Mouse (Mus musculus) liver (tissue): ENCODE data around the gene Pim3.
A peak's percentile ranks its signal among the peaks of the same experiment; 100 is the strongest.

ENCODE experiments used
- DNase-seq: peaks from one replicate; pipeline ENCODE4 v3.0.0-alpha.2; 2020; ENCODE audit warnings: mixed read lengths

Gene Pim3

DNA sequence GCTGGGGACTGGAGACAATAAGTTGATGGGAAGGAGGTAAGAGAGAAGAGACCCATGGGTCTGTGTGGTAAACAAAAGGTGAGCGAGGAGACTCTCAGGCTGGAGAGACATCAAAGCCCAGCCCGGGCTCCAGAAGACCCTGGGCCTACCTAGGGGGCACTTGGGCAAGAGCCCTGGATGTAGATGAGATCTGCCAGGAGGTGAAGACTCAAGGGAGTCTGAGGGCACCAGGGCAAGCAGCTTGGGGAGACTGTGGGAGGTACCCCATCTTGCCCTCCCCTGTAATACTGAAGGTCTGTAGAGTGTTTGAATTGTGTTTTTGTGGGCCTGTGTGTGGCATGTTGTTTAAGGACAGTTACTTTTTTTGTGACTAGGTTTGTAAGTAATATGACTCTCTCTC is 3.3 kb upstream of the Pim3 start:
- DNase-seq = no peak

DNA sequence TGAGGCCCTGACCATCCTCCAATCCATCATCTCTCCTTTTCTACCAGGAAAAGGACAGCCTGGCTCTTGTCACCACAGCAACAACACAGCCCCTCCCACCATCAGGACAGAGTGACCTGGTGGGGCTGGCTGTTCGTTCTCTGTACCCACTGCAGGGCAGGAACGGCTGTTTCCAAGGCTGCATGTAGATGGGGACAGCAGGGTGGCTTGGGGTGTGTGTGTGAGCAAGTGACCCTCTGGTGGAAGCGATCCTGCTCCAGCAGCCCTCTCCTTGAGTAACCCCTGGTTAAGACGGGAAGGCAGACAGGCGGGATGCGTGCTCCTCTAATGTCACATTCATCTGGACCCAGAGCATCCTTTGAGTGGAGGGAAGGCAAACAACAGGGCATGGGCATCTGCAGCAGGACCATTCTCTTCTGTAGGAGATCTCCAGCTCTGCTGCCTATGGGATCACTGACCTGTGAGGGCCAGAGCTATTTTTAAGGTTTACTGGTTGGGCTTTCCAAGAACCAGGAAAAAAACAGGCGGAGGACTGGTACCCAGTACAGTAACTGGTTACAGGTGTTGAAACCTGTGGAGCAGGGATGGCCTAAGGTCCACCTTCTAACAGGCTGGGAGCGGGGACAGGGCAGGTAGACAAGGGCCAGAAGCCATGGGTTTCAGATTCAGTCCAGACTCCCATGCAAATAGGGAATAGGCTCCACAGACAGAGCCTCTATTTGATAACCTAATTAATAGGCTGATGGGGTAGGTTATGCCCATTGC is 2.6 kb upstream of the Pim3 start:
- DNase-seq = no peak

DNA sequence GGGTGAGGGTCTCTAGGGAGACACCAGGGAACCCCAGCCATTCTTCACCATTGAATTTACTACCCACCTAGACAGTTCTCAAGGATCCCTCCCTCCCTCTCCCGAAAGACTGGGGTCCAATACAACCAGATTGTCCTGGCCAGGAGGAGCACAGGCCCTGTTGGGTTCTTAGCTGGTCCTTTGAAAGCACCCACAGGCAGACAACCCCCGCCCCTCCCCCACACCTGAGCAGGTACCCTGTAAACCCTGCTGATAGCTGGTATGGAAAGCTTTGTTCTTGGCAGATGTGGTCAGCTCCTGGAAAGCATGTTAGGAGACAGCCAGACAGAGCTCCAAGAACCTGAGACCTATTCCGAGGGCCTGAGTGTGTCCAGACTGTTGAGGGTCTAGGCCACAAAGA is 1.2 kb upstream of the Pim3 start:
- no peak for DNase-seq

DNA sequence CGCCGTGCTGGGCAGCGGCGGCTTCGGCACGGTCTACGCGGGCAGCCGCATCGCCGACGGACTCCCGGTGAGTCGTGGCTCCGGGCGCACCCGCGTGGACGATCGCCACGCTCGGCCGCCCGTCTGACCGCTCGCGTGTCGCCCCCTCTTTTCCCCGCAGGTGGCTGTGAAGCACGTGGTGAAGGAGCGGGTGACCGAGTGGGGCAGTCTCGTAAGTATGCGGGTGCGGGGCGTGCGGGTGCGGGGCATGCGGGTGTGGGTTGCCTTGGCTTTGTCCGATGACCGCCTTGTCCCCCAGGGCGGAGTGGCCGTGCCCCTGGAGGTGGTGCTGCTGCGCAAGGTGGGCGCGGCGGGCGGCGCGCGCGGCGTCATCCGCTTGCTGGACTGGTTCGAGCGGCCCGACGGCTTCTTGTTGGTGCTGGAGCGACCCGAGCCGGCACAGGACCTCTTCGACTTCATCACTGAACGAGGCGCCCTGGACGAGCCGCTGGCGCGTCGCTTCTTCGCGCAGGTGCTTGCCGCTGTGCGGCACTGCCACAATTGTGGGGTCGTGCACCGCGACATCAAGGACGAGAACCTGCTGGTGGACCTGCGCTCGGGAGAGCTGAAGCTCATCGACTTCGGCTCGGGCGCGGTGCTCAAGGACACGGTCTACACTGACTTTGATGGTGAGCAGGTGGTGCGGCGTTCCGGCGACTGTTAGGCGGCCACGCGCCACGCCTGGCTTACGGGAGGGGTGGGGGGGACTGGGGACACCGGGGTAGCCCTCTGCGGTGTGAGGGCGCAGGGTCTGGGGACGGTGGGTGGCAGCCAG is 1.1 kb downstream of the Pim3 start:
- peak; percentile 45 for DNase-seq

DNA sequence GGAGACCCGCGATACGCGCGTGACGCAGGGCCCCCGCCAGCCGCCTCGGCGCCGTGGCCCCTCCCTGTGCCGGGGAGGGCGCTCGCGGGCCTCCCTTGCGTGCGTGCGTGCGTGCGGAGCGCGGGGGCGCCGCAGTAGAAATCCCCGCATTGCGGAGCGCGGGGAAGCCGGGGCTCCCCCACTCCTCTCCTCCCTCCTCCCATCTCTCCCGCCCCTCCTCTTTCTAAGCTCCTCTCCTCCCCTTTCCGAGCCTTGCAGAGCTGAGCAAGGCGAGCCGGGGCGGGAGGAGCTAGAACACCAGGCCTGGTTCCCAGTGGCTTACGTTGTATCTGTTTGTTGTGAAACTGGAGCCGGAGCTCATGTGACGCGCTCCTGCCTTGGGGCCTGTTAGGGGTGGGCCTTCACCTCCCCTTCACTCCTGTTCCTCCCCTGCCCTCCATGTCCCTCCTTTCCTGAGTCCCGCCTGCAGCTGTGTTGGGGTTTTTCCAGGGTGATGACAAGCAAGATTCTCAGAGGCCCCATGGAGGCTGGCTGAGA is 1.8 kb downstream of the Pim3 start:
- DNase-seq = peak; percentile 83

DNA sequence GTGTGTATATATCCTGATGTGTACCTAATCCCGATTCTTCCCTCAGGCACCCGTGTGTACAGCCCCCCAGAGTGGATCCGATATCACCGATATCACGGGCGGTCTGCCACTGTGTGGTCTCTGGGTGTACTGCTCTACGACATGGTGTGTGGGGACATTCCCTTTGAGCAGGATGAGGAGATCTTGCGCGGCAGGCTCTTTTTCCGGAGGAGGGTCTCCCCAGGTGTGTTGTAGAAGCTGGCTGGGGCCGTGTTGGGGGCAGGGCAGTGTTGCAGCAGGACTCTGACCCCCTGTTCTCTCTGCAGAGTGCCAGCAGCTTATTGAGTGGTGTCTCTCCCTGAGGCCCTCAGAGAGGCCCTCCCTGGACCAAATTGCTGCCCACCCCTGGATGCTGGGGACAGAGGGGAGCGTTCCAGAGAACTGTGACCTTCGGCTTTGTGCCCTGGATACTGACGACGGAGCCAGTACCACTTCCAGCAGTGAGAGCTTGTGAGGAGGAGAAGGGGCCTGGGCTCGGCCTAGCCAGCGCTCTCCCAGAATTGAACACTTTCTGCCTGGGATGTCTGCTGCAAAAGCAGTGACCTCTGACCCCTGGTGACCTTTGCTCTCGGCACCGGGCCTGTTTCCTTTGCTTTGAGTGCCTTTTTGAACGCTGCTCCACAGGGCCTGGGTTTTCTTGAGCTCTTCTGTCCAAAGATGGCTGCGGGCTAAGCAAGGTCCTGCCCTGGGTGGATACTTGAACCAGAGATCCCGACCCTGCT is 2.5 kb downstream of the Pim3 start:
- no peak for DNase-seq

DNA sequence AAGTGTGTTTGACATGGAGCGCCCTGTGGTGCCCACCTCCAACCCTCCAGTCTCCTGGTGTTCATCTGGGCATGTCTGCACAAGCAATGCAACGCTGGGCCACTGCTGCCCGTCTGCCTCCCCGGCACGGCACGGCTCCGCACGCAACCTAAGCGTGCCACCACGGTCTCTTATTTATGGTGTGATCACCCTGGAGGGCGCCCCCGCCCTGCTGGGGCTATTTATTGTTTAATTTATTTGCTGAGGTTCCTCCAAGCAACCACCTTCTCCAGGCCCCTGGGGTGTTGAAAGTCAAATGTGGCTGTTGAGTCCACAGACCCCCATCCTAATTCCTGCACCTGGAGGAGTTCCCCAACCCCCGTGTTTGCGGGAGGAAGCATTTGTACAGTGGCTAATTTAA is 3.1 kb downstream of the Pim3 start:
- no peak for DNase-seq

DNA sequence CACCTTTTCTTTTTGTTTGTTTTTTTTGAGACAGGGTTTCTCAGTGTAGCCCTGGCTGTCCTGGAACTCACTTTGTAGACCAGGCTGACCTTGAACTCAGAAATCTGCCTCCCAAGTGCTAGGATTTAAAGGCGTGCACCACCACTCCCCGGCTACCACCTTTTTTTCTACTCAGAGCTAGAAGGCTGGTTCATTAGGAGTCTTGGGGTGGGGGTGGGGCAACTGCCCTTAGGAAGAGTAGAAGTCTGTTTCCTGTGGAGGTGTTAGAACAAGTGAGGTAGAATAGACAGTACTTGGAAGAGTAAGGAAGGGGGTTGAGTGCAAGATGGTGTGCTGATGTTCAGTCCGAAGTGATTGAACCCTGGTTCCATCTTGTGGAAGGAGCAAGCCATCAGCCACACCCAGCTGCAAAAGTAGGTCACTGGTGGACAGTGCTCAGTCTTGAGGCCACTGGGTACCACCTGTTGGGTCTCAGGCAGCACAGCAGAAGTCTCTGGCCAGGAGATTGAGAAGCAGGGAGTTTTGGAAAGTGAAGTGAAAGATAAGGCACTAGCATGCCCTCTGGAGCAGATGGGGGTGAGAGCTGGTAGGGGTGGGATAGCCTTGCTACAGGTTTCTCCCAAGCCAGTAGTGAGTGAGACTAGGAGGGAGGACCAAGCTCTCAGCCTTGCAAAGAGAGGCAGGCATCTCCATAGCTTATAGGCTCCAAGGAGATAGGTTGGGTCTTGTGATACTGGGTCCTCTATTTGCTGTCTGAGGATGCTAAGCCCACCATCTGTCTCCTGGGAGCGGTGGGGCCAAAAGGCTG is 4.1 kb downstream of the Pim3 start:
- DNase-seq = no peak

DNA sequence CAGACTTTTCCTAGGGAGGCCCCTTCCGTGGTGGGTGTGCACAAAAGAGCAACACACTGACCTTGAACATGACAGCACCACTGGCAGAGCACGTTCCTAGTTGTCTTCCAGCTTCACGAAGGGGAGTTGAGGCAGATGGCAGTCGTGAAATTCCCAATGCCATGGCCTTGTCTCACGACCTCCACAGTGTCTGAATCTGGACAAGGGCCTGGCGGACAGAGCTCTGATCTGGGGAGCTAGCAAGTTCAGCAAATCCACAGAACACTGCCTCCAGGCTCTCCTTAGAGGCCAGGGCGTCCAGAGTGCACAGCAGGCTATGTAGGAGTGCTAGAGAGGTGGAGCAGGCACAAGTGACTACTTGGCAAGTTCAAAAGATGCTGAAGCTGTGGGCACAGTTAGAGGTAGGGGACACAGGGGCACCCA is 5.0 kb downstream of the Pim3 start:
- no peak for DNase-seq

DNA sequence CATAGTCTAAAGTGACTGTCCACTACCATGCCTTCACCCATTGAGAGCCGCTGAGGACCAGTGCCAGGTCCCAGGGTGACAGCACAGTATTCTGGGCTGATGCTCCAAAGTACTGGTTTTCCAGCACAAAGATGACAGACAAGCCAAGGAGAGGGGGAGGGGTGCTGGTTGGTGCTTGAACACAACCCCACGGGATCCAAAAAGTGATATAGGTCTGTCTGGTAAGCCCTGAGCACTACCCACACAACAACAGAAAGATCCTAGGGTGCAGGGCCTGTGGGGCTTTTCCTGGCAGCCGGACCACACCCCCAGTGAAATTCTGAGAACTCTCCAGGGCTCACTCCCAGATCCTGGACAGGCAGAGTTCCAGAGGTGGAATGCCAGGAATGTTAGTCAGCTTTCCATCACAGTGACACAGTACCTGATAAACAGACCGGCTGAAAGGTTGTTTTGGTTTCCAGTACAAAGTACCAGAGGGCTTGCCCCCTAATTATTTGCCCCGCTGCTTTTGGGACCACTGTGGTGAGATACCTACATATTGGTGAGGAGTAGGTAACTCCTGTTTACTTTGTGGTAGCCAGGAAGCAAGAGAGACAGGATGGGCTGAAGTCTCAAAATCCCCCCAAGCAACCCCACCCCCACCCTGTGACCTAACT is 5.5 kb downstream of the Pim3 start:
- DNase-seq = no peak

DNA sequence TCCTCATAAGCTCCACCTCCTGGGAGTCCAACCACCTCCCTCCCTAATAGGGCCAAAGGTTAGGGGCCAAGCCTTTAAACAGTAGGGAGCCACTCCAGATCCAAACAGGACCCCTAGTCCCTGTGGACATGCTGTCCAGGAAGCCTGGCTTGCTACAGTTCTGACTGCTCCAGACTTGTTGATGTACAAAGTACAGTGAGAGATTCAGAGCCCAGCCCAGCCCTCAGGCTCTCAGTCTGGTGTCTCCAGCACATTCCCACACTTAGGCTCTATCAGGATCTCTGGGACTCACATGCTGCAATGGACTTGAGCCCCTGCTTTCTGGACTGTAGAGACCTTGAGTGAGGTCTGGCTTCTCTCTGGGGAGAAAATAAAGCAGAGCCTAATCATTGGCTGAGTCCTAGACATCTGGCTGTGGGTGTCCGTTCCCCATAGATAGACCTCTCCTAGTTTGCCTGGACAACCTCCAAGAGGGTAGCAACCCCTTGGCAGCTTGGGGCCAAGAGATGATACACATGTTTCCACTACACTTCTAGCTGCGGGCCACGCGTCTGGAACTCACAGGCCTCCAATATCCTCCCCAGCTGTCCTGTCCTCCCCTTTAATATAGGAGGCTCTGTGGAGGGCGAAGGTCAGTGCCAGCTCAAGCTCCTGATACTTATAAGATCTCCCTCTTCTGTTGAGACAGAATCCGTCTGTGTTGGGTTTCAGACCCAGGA is 6.2 kb downstream of the Pim3 start:
- DNase-seq = no peak

DNA sequence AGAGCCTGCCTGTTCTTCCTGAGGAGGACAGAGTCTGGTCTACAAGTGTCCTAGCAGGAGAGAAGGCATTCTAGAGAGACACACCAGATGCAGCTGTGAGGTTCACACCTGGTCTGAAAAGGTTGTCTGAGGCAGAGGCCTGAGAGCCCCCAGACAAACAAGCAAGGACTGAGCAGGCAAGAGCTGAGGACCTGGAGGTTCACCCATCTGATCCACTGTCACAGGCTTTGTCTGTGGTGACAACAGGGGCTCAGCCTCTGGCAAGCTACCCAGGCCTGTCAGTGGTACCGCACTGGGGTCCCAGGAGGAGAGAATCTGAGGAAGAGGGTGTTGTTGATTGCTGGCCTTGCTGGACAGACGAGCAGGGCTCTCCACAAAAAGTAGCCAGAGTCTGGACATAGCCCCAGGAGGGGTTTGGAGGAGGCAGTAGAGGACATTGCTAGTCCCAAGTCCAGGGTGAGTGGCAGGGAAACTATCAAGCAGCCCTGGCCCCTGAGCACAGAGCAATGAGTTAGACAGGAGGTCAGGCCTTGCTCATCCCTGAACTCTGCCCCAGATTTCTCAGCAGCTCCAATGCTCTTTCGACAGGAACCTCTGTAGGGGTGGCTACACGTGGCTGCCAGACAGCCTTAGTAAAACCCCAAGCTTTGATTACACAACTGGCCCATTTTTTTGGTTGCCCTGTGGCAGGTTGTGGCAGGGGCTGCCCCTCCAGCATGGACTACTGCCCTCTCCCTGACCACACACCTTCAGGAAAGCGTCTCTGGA is 8.6 kb downstream of the Pim3 start:
- no peak for DNase-seq

DNA sequence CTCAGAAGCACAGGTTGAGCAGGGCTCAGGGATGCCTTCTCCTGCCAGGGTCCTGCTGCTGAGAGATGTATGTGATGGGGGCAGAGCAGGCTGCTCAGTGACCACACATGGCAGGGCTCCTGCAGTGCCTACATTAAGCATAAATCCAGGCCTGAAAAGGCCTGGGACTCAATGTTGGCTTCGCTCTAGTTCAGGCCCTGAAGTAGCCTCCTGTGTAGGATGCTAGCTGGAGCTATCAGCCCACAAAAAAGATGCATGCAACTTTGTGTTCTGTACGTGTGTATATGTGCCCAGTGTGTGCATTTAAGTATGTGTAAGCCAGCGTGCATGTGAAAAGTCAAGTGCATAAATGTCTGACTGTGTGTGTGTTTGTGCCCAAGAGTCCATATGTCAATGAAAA is 12.1 kb downstream of the Pim3 start:
- no peak for DNase-seq

DNA sequence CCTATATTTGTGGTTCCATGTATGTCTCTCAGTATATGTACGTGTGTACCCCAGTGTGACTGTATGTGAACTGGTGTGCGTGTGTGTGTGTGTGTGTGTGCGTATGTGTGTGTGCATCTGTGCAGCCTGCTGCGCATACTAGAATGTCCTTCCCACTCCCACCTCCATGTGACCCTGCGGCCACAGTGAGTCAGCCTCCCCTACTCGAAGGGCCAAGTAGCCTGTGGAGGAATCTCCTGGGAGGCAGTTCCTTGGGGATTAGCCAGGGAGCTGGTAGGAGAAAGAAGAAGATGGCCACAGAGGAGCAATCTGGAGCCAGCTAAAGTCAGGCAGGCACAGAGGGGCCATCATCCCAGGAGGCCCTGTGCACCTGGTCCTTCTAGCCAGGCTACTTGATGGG is 12.5 kb downstream of the Pim3 start:
- no peak for DNase-seq

DNA sequence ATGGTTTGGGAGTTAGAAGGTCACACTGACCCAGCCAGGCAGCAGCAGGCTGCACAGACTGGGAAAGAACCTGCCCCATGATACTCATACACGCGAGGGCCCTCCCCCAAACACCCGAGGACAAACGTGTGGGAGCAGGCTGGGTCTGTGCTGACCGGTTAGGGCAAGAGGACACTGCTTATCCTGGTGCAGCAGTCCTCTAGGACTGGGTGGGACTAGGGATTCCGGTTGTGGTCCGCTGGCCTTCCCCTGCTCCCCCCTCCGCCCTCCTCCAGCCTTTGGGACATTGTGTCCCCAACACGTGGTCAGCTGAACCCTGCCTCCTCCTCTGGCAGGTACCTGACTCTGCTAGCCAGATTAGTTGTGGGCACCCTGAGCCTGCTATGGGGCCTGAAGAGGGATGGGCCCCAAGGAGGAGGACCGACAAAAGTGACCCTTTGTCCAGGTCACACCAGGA is 13.7 kb downstream of the Pim3 start:
- DNase-seq = no peak

DNA sequence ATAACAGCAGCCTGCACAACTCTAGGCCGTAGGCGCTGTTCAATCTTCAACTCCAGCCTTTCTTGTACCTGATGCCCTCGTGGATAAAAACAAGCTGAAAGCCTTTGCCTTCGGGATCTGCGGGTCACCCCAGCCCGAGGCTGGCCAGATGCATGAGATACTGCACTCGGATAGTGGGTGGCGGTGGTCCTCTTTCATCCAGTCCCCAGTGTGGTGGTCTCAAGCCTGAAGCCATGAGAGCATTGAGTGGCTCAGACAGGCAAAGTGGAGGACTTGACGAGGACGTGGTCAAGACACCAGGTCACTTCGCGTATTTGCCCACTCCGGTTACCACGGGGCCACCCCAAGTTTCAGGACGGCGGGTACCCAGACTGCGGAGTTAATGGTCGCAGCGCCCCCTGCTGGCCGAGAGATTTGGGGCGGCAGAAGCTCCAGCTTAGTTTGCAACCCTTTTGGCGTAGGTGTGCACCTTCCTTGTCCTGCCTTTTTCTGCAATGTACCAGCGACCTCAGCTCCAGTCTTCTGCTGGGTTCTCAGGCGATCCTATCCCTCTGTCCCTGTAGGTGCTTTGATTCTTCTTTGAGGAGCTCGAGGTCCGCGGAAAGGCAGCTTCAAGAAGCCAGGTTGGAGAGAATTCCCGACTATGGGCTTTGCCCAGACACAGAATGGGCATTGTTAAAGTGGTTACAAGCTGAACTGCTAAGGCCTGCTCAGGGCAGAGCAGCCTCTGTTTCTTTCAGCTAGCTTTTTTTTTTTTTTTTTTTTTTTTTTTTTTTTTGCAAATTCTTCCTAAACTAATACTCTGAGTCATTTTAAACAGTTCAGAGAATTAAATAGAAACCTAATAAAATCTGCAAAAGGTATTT is 14.4 kb downstream of the Pim3 start:
- DNase-seq = peak; percentile 79

DNA sequence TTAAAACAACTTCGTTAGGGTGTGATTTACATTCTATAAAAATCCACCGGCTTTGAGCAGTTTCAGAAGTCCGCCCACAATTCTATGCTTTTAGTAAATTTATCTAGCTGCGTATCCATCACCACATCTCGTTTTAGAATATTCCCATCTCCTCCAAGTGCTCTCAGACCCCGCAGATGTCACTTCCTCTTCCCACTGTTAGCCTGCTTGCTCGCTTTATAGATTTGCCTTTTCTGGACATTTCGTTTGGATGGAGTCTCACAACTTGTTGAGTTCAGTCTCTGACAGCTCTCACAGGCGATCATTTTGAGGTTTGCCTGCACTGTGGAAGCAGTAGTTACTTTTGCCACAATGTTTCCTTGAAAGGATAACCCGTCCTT is 15.0 kb downstream of the Pim3 start:
- no peak for DNase-seq

DNA sequence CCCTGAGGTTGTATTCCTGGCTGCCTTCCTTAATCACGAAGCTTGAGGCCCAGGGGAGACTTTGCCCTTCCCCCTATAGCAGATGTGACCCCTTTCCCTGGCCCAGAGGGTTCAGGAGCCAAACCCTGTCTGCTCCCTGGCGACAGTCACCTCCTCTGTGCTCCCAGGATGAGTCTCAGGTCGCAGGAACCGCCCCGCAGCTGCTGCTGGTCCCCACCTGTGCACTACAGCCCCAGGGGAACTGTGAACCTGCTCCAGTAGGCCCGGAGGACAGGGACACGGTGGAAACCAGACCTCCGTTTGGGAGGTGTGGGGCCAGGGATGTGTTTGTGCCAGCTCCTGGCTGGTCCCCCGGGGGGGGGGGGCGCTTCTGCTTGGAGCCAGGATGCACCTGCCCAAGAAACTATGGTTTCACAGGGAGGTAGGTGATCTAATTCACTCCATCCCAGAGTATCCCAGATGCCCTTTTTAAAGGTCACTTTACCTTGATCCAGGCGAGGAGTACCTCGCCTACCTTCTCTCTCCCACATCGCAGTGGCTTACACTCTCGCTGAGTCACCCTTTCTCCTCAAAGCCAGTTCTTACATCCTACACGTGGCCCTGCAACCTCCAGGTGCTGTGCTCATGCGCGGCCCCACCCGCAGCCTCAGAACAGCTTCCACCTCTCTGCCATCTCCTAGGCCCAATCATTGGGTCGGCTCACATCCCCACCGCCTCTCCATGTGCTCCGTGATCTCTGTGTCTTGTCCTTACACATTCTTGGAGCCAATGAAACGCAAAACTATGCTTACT is 19.5 kb downstream of the Pim3 start:
- no peak for DNase-seq

DNA sequence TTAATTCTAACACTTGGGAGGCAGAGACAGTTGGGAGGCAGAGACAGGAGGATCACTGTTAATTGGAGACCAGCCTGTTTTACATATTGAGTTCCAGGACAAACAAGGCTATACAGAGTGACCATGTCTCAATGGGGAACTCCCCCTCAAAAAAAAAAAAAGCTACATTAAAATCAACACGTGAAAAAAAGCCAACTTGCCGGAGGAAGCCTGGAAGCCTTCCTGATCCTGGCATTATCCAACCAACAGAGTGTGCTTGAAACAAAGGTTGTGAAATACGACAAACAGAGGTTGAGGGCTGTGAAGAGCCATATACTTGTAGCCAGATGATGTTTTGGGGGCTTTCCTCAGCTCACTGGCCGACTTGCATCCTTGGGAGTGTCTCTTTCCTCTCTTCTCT is 20.9 kb downstream of the Pim3 start:
- no peak for DNase-seq
